Mouse (Mus musculus) ES-Bruce4 (cell line): ENCODE measurements around the gene Mlf2.

Experiments
- CTCF ChIP-seq: IDR thresholded peaks from one replicate; pipeline ENCODE4 v1.8.1; 2011; ENCODE audit warnings: low read depth, low read length
- EP300 ChIP-seq: IDR thresholded peaks from 2 replicates; pipeline ENCODE4 v1.6.1; 2011; ENCODE audit warnings: low read depth, low read length; ENCODE audit not compliant: insufficient read depth

GRCm38 (mm10) chr6:124900801-124901480 is 30.2 kb upstream of the Mlf2 start:
- TF ChIP-seq CTCF (no peak), EP300 (no peak)
